Mouse (Mus musculus): ENCODE measurements at regions not wholly inside any gene's neighbourhood (a gene's known extent, or its start where the extent isn't known, plus 50 kb on each side); places are given as distances from the start of the nearest gene placed in this dataset.
A peak's percentile ranks its signal among the peaks of the same experiment; 100 is the strongest.

GRCm38 (mm10) chr6:31321066-31321846 lies 77.3 kb upstream of the Mkln1 start:
- Histone ChIP-seq H3K9ac (ENCODE audit: low read depth, low read length) (no peak overlapping the region), H3K4me1 (ENCODE audit: control insufficient read depth, low read depth, low read length) (no peaks in the 10 kb centered on the region; the same call in none of the 2 replicates), H3K4me3 (ENCODE audit: low read depth, low read length) (no peak overlapping the region), H3K9me3 (replicated peaks; ENCODE audit: control insufficient read depth, low read length) (no peaks in the 10 kb centered on the region), H3K27me3 (ENCODE audit: control insufficient read depth, insufficient read depth, low read depth, low read length) (no peaks in the 10 kb centered on the region), H3K36me3 (ENCODE audit: control insufficient read depth, insufficient read depth) (no peaks in the 10 kb centered on the region), H3K4me2 (ENCODE audit: low read depth, low read length) (no peak overlapping the region), H3K27ac (ENCODE audit: low read length) (no peak overlapping the region)
- no peak for ATAC-seq (ENCODE audit: low read depth)
- 40% methylated on average over 7 of the region's 7 CpGs for WGBS (ENCODE audit: insufficient replicate concordance)

- Histone ChIP-seq H3K9ac (ENCODE audit: low read depth, low read length) (no peak overlapping the region), H3K9me3 (replicated peaks; ENCODE audit: control insufficient read depth, low read length) (no peaks in the 10 kb centered on the region), H3K4me1 (ENCODE audit: control insufficient read depth, low read depth, low read length) (no peaks in the 10 kb centered on the region; the same call in none of the 2 replicates), H3K36me3 (ENCODE audit: control insufficient read depth, insufficient read depth) (no peaks in the 10 kb centered on the region), H3K27ac (ENCODE audit: low read length) (peak overlapping the region; percentile 35; the same call in 1 of the 2 replicates), H3K4me2 (ENCODE audit: low read depth, low read length) (no peak overlapping the region), H3K27me3 (ENCODE audit: control insufficient read depth, insufficient read depth, low read depth, low read length) (no peaks in the 10 kb centered on the region), H3K4me3 (ENCODE audit: low read depth, low read length) (no peak overlapping the region)
- WGBS (ENCODE audit: insufficient replicate concordance) = 45% methylated on average over 10 of the region's 10 CpGs
- ATAC-seq (ENCODE audit: low read depth) = peak; percentile 67
These were observed 76.6 kb upstream of the Mkln1 start for GRCm38 (mm10) chr6:31321902-31322301.

GRCm38 (mm10) chr6:31323228-31324190 lies 75.0 kb upstream of the Mkln1 start:
- ATAC-seq (ENCODE audit: low read depth) = no peak
- no peak overlapping the region for H3K27ac ChIP-seq (ENCODE audit: low read length)
- H3K4me3 ChIP-seq (ENCODE audit: low read depth, low read length) = no peak overlapping the region
- no peak overlapping the region for H3K4me2 ChIP-seq (ENCODE audit: low read depth, low read length)
- no peaks in the 10 kb centered on the region for H3K36me3 ChIP-seq (ENCODE audit: control insufficient read depth, insufficient read depth)
- no peaks in the 10 kb centered on the region; the same call in none of the 2 replicates for H3K4me1 ChIP-seq (ENCODE audit: control insufficient read depth, low read depth, low read length)
- no peaks in the 10 kb centered on the region for H3K27me3 ChIP-seq (ENCODE audit: control insufficient read depth, insufficient read depth, low read depth, low read length)
- H3K9me3 ChIP-seq (replicated peaks; ENCODE audit: control insufficient read depth, low read length) = no peaks in the 10 kb centered on the region
- 55% methylated on average over 9 of the region's 9 CpGs for WGBS (ENCODE audit: insufficient replicate concordance)
- no peak overlapping the region for H3K9ac ChIP-seq (ENCODE audit: low read depth, low read length)

DNA sequence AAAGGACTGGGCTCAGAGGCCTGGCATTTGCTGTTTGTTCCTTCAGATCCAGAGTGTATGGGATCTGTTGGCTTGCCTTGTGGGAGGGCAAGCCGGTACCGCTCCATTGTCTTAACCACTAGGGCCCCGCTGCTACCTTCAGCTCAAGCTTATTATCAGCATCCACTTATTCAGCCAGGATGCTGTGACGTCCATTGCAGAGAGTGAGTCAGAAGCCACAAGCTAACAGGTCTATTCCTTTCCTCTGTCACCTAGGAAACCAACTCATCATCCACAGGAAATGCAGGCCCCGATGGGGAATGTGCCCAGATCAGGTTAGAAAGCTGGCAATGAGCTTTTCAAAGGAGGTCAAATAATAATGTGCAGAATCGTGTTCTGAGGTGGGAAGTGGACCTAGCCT lies 73.8 kb upstream of the Mkln1 start:
- no peak overlapping the region for H3K27ac ChIP-seq (ENCODE audit: low read length)
- no peak overlapping the region for H3K4me2 ChIP-seq (ENCODE audit: low read depth, low read length)
- WGBS (ENCODE audit: insufficient replicate concordance) = 37% methylated on average over 6 of the region's 6 CpGs
- no peak overlapping the region for H3K4me3 ChIP-seq (ENCODE audit: low read depth, low read length)
- no peaks in the 10 kb centered on the region for H3K9me3 ChIP-seq (replicated peaks; ENCODE audit: control insufficient read depth, low read length)
- no peaks in the 10 kb centered on the region for H3K27me3 ChIP-seq (ENCODE audit: control insufficient read depth, insufficient read depth, low read depth, low read length)
- no peak for ATAC-seq (ENCODE audit: low read depth)
- H3K4me1 ChIP-seq (ENCODE audit: control insufficient read depth, low read depth, low read length) = no peaks in the 10 kb centered on the region; the same call in 1 of the 2 replicates
- H3K36me3 ChIP-seq (ENCODE audit: control insufficient read depth, insufficient read depth) = no peaks in the 10 kb centered on the region
- H3K9ac ChIP-seq (ENCODE audit: low read depth, low read length) = no peak overlapping the region

DNA sequence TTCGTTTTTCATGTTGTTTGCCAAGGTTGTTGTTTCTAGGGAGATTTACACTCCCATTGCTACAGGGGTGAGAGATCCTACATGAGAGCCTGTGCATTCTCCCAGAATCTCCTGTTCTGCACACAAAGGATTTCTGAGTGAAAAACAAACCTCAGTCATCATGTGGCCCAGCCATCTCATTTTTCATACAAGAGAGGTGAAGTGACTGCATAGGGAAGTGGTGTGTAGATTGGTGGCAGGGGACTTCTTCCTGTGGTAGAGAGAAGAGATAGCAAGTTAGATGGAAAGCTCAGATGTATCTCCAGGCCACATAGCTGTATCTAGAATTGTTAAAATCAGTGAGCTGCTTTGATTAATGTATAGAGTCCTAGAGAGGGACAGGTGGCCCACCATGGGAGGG lies 72.9 kb upstream of the Mkln1 start:
- ATAC-seq (ENCODE audit: low read depth) = no peak

GRCm38 (mm10) chr6:31330327-31330726 lies 68.2 kb upstream of the Mkln1 start:
- Histone ChIP-seq H3K36me3 (ENCODE audit: control insufficient read depth, insufficient read depth) (no peaks in the 10 kb centered on the region), H3K4me2 (ENCODE audit: low read depth, low read length) (no peak overlapping the region), H3K9me3 (replicated peaks; ENCODE audit: control insufficient read depth, low read length) (no peaks in the 10 kb centered on the region), H3K4me1 (ENCODE audit: control insufficient read depth, low read depth, low read length) (no peaks in the 10 kb centered on the region), H3K9ac (ENCODE audit: low read depth, low read length) (no peak overlapping the region), H3K4me3 (ENCODE audit: low read depth, low read length) (no peak overlapping the region), H3K27ac (ENCODE audit: low read length) (no peak overlapping the region), H3K27me3 (ENCODE audit: control insufficient read depth, insufficient read depth, low read depth, low read length) (no peaks in the 10 kb centered on the region)
- no peak for ATAC-seq (ENCODE audit: low read depth)
- WGBS (ENCODE audit: insufficient replicate concordance) = 65% methylated on average over 7 of the region's 7 CpGs

More for the DNA sequence above, 72.9 kb upstream of the Mkln1 start:
- H3K27ac ChIP-seq (ENCODE audit: low read length) = no peak overlapping the region
- H3K9me3 ChIP-seq (replicated peaks; ENCODE audit: control insufficient read depth, low read length) = no peaks in the 10 kb centered on the region
- no peak overlapping the region for H3K4me2 ChIP-seq (ENCODE audit: low read depth, low read length)
- H3K4me3 ChIP-seq (ENCODE audit: low read depth, low read length) = no peak overlapping the region
- H3K27me3 ChIP-seq (ENCODE audit: control insufficient read depth, insufficient read depth, low read depth, low read length) = no peaks in the 10 kb centered on the region
- H3K36me3 ChIP-seq (ENCODE audit: control insufficient read depth, insufficient read depth) = no peaks in the 10 kb centered on the region
- 32% methylated on average over 1 of the region's 1 CpGs for WGBS (ENCODE audit: insufficient replicate concordance)
- H3K9ac ChIP-seq (ENCODE audit: low read depth, low read length) = no peak overlapping the region
- H3K4me1 ChIP-seq (ENCODE audit: control insufficient read depth, low read depth, low read length) = no peaks in the 10 kb centered on the region; the same call in 1 of the 2 replicates

DNA sequence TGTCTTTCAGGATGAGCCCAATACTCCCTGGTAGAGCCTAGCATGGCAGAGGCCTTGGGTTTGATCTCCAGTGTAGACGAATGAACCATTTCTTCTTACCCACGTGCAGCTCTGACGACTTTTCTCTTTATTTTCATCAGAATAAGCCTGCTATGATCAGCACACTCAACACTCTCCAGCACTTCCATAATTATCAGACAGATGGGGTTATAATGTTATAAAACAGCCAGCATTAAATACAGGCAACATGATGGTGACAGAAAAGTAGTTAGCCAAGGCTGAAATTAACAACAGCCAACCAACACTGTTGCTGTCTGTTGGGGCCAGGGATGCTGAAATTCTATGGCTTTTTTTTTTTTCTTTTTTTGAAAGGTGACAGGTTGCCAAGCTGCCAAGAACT lies 67.7 kb upstream of the Mkln1 start:
- no peak overlapping the region for H3K4me3 ChIP-seq (ENCODE audit: low read depth, low read length)
- no peak overlapping the region for H3K9ac ChIP-seq (ENCODE audit: low read depth, low read length)
- no peak for ATAC-seq (ENCODE audit: low read depth)

GRCm38 (mm10) chr6:31332254-31332653 lies 66.3 kb upstream of the Mkln1 start:
- no peaks in the 10 kb centered on the region for H3K27me3 ChIP-seq (ENCODE audit: control insufficient read depth, insufficient read depth, low read depth, low read length)

More for the DNA sequence above, 67.7 kb upstream of the Mkln1 start:
- no peaks in the 10 kb centered on the region for H3K36me3 ChIP-seq (ENCODE audit: control insufficient read depth, insufficient read depth)
- H3K27ac ChIP-seq (ENCODE audit: low read length) = no peak overlapping the region
- H3K27me3 ChIP-seq (ENCODE audit: control insufficient read depth, insufficient read depth, low read depth, low read length) = no peaks in the 10 kb centered on the region
- H3K4me1 ChIP-seq (ENCODE audit: control insufficient read depth, low read depth, low read length) = no peaks in the 10 kb centered on the region
- H3K9me3 ChIP-seq (replicated peaks; ENCODE audit: control insufficient read depth, low read length) = no peaks in the 10 kb centered on the region
- H3K4me2 ChIP-seq (ENCODE audit: low read depth, low read length) = no peak overlapping the region
- WGBS (ENCODE audit: insufficient replicate concordance) = 57% methylated on average over 3 of the region's 3 CpGs

More at GRCm38 (mm10) chr6:31332254-31332653, 66.3 kb upstream of the Mkln1 start:
- 57% methylated on average over 6 of the region's 6 CpGs for WGBS (ENCODE audit: insufficient replicate concordance)
- Histone ChIP-seq H3K27ac (ENCODE audit: low read length) (no peak overlapping the region), H3K4me2 (ENCODE audit: low read depth, low read length) (no peak overlapping the region), H3K36me3 (ENCODE audit: control insufficient read depth, insufficient read depth) (no peaks in the 10 kb centered on the region), H3K4me3 (ENCODE audit: low read depth, low read length) (no peak overlapping the region), H3K9ac (ENCODE audit: low read depth, low read length) (no peak overlapping the region), H3K4me1 (ENCODE audit: control insufficient read depth, low read depth, low read length) (no peaks in the 10 kb centered on the region), H3K9me3 (replicated peaks; ENCODE audit: control insufficient read depth, low read length) (no peaks in the 10 kb centered on the region)
- ATAC-seq (ENCODE audit: low read depth) = no peak

All from liver, embryonic 16.5 days (tissue).